Mouse (Mus musculus) embryonic facial prominence, embryonic 10.5 days (tissue): Measurements from ENCODE around the gene Prkce. TPM values are rescaled to one million over a fixed set of nuclear protein-coding genes. Genes with fewer than 3 reads are reported as not detected.
A peak's percentile ranks its signal among the peaks of the same experiment; 100 is the strongest.

Experiments used
- DNase-seq: peaks from one replicate; pipeline ENCODE4 v3.0.0-alpha.2; 2017; ENCODE audit warnings: low spot score
- H3K27ac ChIP-seq: fragments of 300-500 bp; sonication (generic); replicated peaks from 2 replicates; pipeline ENCODE4 v1.5.1; 2016; ENCODE audit warnings: mild to moderate bottlenecking
- H3K27me3 ChIP-seq: fragments of 300-500 bp; sonication (generic); replicated peaks from 2 replicates; pipeline ENCODE4 v1.6.1; 2016; ENCODE audit warnings: low read depth, mild to moderate bottlenecking; ENCODE audit not compliant: poor library complexity, severe bottlenecking
- H3K36me3 ChIP-seq: fragments of 300-500 bp; sonication (generic); replicated peaks from 2 replicates; pipeline ENCODE4 v1.6.1; 2016; ENCODE audit warnings: mild to moderate bottlenecking, moderate library complexity
- H3K4me1 ChIP-seq: fragments of 300-500 bp; sonication (generic); 2 replicates; pipeline ENCODE4 v1.6.1; 2016
- H3K4me3 ChIP-seq: fragments of 300-500 bp; sonication (generic); 2 replicates; pipeline ENCODE4 v1.5.1; 2016; ENCODE audit warnings: mild to moderate bottlenecking, moderate library complexity
- H3K9me3 ChIP-seq: fragments of 300-500 bp; sonication (generic); 2 replicates; pipeline ENCODE4 v1.6.1; 2016; ENCODE audit warnings: mild to moderate bottlenecking
- WGBS: fragments of 180-500 bp; shearing (Covaris S2); methylation state at CpG from one replicate; pipeline ENCODE4 v1.1.7; 2016; 5-methylcytosine and 5-hydroxymethylcytosine counted together
- polyA plus RNA-seq: library from polyadenylated mRNA; unstranded; fragments of >200 nt; fragmentation: Nextera tagmentation; extraction: Ambion mirVana; gene quantifications from 2 replicates; pipeline ENCODE4 v1.2.1, GENCODE M21; 2016

Gene Prkce
- polyA plus RNA-seq, 1 experiment from 2014 or later: 4.2 TPM

DNA sequence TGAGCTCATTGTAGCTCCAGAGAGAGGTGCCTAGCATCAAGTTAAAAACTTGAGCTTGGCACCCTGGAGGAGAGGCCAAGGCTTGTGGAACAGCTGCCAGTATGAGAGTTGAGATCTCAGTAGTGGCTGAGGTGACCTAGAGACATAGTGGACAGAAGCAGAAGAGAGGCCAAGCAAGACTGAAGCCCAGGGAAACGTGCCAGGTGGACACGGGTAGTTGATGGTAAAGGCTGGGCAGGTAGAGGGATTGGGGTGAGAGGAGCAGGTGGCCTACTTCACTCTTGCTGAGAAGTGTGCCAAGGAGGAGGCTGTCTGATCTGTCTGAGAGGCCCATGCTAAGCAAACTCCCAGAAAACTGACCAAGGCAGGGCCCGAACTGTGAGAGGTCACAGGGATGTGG, 44.6 kb downstream of the Prkce start:
- H3K27me3 ChIP-seq: no peaks in the 10 kb centered on the region
- H3K27ac ChIP-seq: no peak overlapping the region
- 91% methylated on average over 3 of the region's 3 CpGs for WGBS
- H3K9me3 ChIP-seq: no peaks in the 10 kb centered on the region
- H3K4me3 ChIP-seq: no peak overlapping the region
- no peak for DNase-seq
- no peaks in the 10 kb centered on the region for H3K4me1 ChIP-seq
- H3K36me3 ChIP-seq: no peaks in the 10 kb centered on the region

DNA sequence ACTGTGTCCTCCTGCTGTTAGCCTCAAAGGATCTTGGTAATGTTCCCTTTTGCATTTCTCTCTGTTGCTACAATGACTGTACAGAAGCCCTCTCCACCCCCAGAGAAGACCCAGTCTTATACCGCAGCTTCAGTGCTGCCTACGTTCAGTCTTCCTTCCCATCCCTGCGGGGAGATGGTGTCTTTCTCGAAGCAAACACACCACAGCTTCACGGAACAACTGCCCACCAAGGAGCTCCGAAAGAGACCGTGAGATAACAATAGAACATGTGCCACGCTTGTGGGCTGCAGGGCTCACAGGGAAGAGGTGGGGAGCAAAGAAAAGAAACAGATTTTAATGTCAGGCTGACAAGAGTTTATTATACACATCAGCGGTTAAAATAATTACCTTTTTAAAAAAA, 46.7 kb downstream of the Prkce start:
- H3K4me1 ChIP-seq: 0 out of 2 replicates have a peak, but pooled peaks cover 3% of the 10 kb centered on the region
- no peaks in the 10 kb centered on the region for H3K9me3 ChIP-seq
- 65% methylated on average over 9 of the region's 9 CpGs for WGBS
- H3K4me3 ChIP-seq: no peak overlapping the region
- no peaks in the 10 kb centered on the region for H3K27me3 ChIP-seq
- H3K27ac ChIP-seq: no peak overlapping the region
- DNase-seq: no peak
- no peaks in the 10 kb centered on the region for H3K36me3 ChIP-seq

DNA sequence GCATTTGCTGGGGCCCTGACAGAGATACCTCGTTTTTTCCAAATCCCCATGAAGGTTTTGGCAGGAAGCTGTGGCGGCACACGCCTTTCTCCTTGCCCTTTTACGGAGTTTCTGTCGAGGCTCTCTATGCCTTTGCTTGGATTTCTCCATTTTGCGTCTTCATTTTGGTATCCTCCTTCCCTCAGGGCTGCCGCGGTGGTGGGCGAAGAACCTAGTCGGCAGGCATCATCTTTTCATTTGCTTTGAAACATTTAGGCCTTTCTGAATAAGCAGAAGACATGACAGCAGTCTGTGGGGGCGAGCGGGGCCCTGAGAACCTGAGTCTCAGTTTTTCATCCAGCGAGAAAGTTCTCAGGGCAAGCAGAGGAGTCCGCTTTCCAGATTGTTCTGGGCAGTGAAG, 47.2 kb downstream of the Prkce start:
- 86% methylated on average over 14 of the region's 14 CpGs for WGBS
- H3K27me3 ChIP-seq: no peaks in the 10 kb centered on the region
- no peak for DNase-seq
- H3K36me3 ChIP-seq: no peaks in the 10 kb centered on the region
- H3K4me3 ChIP-seq: no peak overlapping the region
- no peaks in the 10 kb centered on the region for H3K9me3 ChIP-seq
- H3K27ac ChIP-seq: no peak overlapping the region
- 0 out of 2 replicates have a peak, but pooled peaks cover 3% of the 10 kb centered on the region for H3K4me1 ChIP-seq

DNA sequence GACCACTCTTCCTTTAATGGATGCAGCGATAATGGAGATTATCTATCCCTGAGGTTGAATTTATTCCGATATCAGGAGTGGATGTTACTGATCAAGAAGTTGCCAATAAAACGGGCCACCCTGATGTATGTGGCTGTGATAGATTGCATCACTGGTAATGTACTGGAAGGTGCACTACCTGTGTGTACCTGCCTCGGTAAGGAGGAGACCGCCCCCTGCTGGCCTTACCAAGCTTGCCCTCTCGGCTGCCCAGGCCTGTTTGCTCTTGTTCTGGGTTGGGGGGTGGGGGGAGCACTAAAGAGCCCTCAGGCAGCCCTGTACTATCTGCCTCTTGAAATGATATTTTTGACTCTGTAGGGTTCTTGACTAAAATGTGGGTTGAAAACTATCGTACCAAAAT, 48.2 kb downstream of the Prkce start:
- 79% methylated on average over 7 of the region's 7 CpGs for WGBS

DNA sequence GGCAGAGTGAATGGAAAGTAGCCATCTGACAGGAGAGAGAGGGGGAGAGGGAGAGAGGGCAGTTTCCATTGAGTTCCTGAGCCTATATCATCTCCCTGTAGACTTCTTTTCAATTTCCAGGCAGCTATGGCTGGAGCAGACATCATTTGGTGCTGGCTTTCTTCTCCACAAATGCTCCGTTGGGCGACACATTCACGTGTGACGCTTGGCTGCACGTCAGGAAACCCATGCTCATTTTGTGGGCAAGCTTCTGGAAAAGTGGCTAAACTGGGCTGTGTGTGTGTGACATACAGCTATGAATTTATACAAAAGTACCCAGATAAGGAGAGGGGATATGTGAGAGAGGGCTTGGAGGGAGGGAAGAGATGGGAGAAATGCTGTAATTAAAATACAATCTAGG, 49.9 kb downstream of the Prkce start:
- WGBS: 81% methylated on average over 5 of the region's 5 CpGs
- Histone ChIP-seq H3K27me3 (no peaks in the 10 kb centered on the region), H3K27ac (no peak overlapping the region), H3K9me3 (no peaks in the 10 kb centered on the region), H3K4me1 (0 out of 2 replicates have a peak, but pooled peaks cover 3% of the 10 kb centered on the region), H3K4me3 (no peak overlapping the region), H3K36me3 (no peaks in the 10 kb centered on the region)
- DNase-seq: no peak

More for the DNA sequence above, 48.2 kb downstream of the Prkce start:
- no peaks in the 10 kb centered on the region for H3K9me3 ChIP-seq
- DNase-seq: peak; percentile 30
- no peaks in the 10 kb centered on the region for H3K27me3 ChIP-seq
- H3K4me3 ChIP-seq: no peak overlapping the region
- H3K4me1 ChIP-seq: 0 out of 2 replicates have a peak, but pooled peaks cover 3% of the 10 kb centered on the region
- H3K36me3 ChIP-seq: no peaks in the 10 kb centered on the region
- no peak overlapping the region for H3K27ac ChIP-seq

DNA sequence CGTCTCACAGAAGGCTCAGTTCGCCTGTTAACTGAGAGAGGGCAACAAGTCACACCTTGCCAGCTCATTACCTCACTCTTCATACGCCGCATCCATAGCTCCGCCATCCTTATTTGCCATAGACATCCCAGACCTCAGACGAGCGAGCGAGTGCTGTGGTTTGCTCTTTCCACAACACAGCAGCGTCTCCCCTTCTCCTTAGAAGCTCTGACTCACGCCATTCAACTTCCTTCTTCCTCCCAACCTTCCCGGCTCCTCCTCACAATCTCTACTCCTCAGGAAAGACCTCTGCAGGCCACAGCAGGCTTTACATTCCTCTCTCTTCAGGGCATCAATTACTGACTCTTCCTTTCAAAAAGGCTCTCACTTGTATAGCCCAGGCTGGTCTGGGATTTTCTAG, 51.0 kb downstream of the Prkce start:
- no peaks in the 10 kb centered on the region for H3K9me3 ChIP-seq

DNA sequence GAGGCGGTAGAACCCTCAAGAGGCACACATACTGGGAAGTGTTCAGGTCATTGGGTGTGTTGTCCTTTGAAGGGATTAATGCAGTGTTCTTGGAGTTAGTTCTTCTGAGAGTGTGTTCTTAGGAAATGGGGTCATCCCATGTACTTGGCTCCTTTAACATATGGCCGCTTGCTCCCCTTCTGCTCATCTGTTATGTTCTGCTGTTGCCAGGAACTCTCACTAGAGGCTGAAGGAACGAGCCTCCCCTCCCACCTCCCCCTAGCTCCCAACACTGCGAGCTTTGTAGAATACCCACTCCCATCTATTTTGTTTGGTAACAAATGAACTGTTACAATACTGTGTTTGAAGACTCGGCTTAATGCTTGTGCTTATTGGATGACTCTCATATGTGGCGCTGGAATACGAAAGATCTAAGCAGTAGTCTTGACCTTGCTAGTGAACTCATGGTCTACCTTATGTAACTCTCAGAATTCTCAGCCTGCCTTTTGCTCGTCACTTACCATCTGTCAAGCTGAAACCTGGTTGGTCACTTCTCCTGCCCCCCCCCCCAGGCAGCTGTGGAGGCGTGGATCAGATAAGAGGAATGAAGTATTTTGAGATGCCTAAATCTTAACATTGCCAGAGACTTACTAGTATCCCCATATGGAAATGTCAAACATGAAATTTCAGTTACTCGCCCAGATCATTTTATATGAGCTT, 58.1 kb downstream of the Prkce start:
- H3K27ac ChIP-seq: no peak overlapping the region
- H3K4me1 ChIP-seq: no peaks in the 10 kb centered on the region
- no peaks in the 10 kb centered on the region for H3K36me3 ChIP-seq
- no peaks in the 10 kb centered on the region for H3K9me3 ChIP-seq
- no peak overlapping the region for H3K4me3 ChIP-seq
- no peak for DNase-seq
- H3K27me3 ChIP-seq: no peaks in the 10 kb centered on the region
- 88% methylated on average over 10 of the region's 10 CpGs for WGBS

More for the DNA sequence above, 51.0 kb downstream of the Prkce start:
- no peaks in the 10 kb centered on the region for H3K27me3 ChIP-seq
- H3K4me3 ChIP-seq: no peak overlapping the region
- DNase-seq: no peak
- H3K4me1 ChIP-seq: 0 out of 2 replicates have a peak, but pooled peaks cover 3% of the 10 kb centered on the region
- no peaks in the 10 kb centered on the region for H3K36me3 ChIP-seq
- 87% methylated on average over 11 of the region's 11 CpGs for WGBS
- H3K27ac ChIP-seq: no peak overlapping the region

DNA sequence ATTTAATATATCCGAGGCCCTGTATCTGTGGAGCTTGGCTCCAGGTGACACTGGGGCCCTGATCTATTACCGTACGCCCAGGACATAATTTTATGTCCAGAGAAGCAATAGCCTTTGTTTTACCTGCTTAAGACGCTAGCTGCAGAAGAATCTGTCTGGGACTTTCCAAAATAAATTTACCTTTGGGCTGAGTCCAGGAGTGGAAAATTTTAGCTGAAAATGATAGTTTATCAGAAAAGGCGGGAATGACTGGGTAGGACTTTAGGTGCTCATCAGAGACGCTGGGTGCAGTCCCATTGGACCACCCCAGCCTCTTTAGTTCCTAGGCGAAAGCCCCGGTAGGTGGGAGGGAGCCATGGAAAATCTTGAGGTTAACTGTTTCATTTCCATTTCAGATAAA, 58.6 kb downstream of the Prkce start:
- no peak overlapping the region for H3K27ac ChIP-seq
- no peaks in the 10 kb centered on the region for H3K36me3 ChIP-seq
- no peaks in the 10 kb centered on the region for H3K27me3 ChIP-seq
- 83% methylated on average over 8 of the region's 8 CpGs for WGBS
- H3K4me3 ChIP-seq: no peak overlapping the region
- no peaks in the 10 kb centered on the region for H3K9me3 ChIP-seq
- H3K4me1 ChIP-seq: no peaks in the 10 kb centered on the region
- DNase-seq: no peak

DNA sequence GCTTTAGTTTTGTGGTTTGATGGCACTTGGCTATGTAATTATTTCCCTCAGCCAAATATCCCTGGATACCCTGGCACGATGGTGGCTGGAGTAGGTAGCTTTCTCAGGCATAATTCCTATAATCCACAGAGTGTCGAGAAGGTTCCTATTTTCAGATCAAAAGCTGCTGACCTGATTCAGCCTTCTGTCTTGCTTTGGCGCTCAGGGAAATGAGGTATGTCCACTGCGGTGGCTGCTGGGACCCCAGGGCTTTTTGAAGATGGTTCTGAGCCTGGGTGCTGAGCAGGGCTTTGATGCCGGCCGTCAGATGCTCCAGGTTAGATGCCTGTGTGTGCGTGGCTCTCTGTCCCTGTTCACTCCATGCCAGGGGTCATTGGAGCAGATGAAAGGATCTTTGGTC, 59.0 kb downstream of the Prkce start:
- 90% methylated on average over 7 of the region's 7 CpGs for WGBS
- DNase-seq: no peak
- H3K27me3 ChIP-seq: no peaks in the 10 kb centered on the region
- H3K27ac ChIP-seq: no peak overlapping the region
- H3K4me1 ChIP-seq: no peaks in the 10 kb centered on the region
- no peak overlapping the region for H3K4me3 ChIP-seq
- no peaks in the 10 kb centered on the region for H3K36me3 ChIP-seq
- no peaks in the 10 kb centered on the region for H3K9me3 ChIP-seq

DNA sequence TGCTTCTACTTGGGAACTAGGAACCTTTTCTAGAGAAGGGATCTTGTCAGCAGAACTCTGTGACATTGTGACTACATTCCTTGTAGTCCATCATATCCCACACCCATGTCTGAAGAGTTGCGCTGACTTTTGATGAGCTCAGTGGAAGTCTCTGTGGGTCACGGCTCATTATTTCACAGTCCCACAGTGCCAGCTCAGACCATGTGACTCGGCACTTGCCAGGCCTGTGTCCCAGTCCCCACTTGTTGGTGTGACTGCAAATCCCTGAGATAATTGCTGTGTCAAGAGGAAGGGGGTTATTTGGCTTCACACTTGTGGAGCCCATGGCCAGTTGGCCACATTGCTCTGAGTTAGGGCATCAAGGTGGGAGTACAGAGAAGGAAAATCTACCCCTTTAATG, 59.8 kb downstream of the Prkce start:
- H3K4me3 ChIP-seq: no peak overlapping the region
- WGBS: 86% methylated on average over 3 of the region's 3 CpGs
- H3K27me3 ChIP-seq: no peaks in the 10 kb centered on the region
- no peak for DNase-seq
- no peaks in the 10 kb centered on the region for H3K36me3 ChIP-seq
- H3K4me1 ChIP-seq: no peaks in the 10 kb centered on the region
- H3K27ac ChIP-seq: no peak overlapping the region
- H3K9me3 ChIP-seq: no peaks in the 10 kb centered on the region

DNA sequence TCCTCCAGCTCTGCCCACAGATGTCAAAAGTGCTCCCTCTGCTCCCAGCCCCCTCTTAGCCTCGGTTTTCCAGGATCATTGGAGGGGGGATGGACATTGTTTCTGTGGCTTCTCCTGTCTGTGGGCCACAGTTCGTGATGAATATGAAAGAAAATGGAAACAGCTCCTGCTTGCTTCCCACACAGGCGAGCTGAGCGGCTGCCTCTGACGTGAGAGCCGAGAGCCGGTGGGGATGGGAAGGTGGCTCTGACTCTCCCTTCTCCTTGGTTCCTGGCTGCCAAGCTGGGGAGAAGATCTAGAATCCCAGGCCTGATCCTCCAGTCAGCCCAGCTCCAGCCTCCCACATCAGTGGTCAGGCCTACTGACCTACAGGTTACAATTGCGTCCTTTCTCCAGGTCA, 61.3 kb downstream of the Prkce start:
- Histone ChIP-seq H3K27me3 (no peaks in the 10 kb centered on the region), H3K9me3 (peaks cover 2% of the 10 kb centered on the region; the same call in 1 of the 2 replicates), H3K36me3 (no peaks in the 10 kb centered on the region), H3K27ac (no peak overlapping the region), H3K4me1 (no peaks in the 10 kb centered on the region), H3K4me3 (no peak overlapping the region)
- WGBS: 88% methylated on average over 8 of the region's 8 CpGs
- no peak for DNase-seq

DNA sequence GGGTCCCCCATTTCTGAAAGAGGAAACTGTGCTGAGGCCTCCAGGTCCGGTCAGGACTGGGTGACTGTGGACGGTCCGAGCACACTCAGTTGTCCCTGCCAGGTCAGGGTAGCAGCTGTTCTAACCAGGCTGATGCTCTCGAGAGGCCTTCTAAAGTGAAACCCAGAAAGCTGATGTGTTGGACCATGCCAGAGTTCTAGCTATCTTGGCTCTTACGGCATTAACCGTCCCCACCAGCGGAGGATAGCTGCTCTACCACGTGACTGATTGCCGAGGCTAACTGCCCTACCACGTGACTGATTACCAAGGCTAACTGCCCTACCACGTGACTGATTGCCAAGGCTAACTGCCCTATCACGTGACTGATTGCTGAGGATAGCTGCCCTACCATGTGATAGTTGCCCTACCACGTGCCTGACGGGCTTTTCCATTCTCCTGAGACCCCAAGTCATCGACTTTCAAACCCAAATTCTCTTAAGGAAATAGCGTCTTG, 62.6 kb downstream of the Prkce start:
- whole genome bisulfite sequencing: 91% methylated on average over 16 of the region's 16 CpGs
- Histone ChIP-seq H3K9me3 (peaks cover 2% of the 10 kb centered on the region; the same call in 1 of the 2 replicates), H3K27ac (no peak overlapping the region), H3K4me3 (no peak overlapping the region), H3K4me1 (no peaks in the 10 kb centered on the region), H3K36me3 (no peaks in the 10 kb centered on the region), H3K27me3 (no peaks in the 10 kb centered on the region)
- DNase-seq: no peak

DNA sequence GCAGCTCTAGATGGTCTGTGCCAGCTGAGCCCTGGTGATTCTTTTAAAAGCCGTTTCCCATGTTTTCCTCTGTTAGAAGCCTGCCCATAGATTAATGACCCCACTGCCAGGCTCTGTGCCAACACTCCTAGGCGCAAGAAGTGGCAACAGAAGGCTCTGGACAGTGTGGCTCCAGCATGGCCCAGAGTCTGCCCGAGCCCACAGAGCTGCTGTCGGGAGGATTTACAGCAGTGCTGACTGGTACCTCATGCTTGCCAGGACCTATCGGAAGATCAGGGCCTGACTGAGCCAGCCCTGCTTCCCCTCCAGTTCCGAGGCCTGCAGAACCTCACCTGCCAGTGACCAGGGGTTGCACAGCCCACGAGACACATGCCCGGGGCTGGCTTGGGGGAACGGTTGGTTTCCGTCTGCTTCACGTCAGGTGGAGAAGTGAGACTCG, 64.2 kb downstream of the Prkce start:
- Histone ChIP-seq H3K27ac (no peak overlapping the region), H3K4me1 (no peaks in the 10 kb centered on the region), H3K27me3 (no peaks in the 10 kb centered on the region), H3K9me3 (peaks cover 2% of the 10 kb centered on the region; the same call in 1 of the 2 replicates), H3K4me3 (no peak overlapping the region), H3K36me3 (no peaks in the 10 kb centered on the region)
- WGBS: 93% methylated on average over 12 of the region's 12 CpGs
- no peak for DNase-seq
